Mouse (Mus musculus) Patski (cell line): ENCODE measurements around the gene Cyp2d40. TPM values are rescaled to one million over a fixed set of nuclear protein-coding genes. Genes with fewer than 3 reads are reported as not detected.
"Not testable (repeated sequence)": the region's sequence is repeated elsewhere in the genome, so short reads cannot be mapped to it uniquely, and the experiment has no call there.

Experiments used
- ATAC-seq: fragments of 100-300 bp; one replicate; pipeline ENCODE4 v1.8.0; 2021
- CTCF ChIA-PET: fragments of 350-600 bp; sonication (Branson Sonifier 250); formaldehyde crosslinking; loops from one replicate; lab custom pipeline; 2022; ENCODE audit warnings: inconsistent platforms; lab: Charles Lee
- POLR2A ChIA-PET: fragments of 350-600 bp; sonication (Branson Sonifier 250); formaldehyde crosslinking; loops from one replicate; lab custom pipeline; 2022; ENCODE audit warnings: antibody characterized with exemption, inconsistent platforms; lab: Charles Lee
- DNase-seq: peaks from one replicate; pipeline ENCODE4 v3.0.0-alpha.2; 2011; ENCODE audit warnings: low read depth, low spot score
- H3K27me3 ChIP-seq: fragments of 371-371 bp; one replicate; pipeline ENCODE4 v1.5.1; 2021
- CTCF ChIP-seq: fragments of 100-300 bp; IDR thresholded peaks from one replicate; pipeline ENCODE4 v1.5.1; 2021
- in situ Hi-C: fragments of 300-500 bp; cut with MboI; formaldehyde crosslinking; loops from 3 replicates; pipeline ENCODE4 v1.11.1; 2018; ENCODE audit warnings: low pct_unique_long_range_greater_than_20kb, mixed read lengths
- polyA plus RNA-seq: library from polyadenylated mRNA; unstranded; gene quantifications from one replicate; pipeline ENCODE4 v1.2.3, GENCODE M21; 2021

Gene Cyp2d40
- polyA plus RNA-seq, 1 experiment from 2014 or later = not detected

GRCm38 (mm10) chr15:82792566-82792965 is 28.6 kb upstream of the Cyp2d40 start:
- H3K27me3 ChIP-seq = no peaks in the 10 kb centered on the region
- ATAC-seq = no peak
- in situ Hi-C loops = no loop called here
- ChIA-PET CTCF (no interaction called here), POLR2A (no interaction called here)
- no peak for DNase-seq
- TF ChIP-seq CTCF = no peak

- DNase-seq (no peak), ATAC-seq (no peak)
- no peak for TF ChIP-seq CTCF
- CTCF ChIA-PET = no interaction called here
- H3K27me3 ChIP-seq = no peaks in the 10 kb centered on the region
- in situ Hi-C loops = no loop called here
- POLR2A ChIA-PET = no interaction called here
These were observed 20.6 kb upstream of the Cyp2d40 start for GRCm38 (mm10) chr15:82784581-82784980.

DNA sequence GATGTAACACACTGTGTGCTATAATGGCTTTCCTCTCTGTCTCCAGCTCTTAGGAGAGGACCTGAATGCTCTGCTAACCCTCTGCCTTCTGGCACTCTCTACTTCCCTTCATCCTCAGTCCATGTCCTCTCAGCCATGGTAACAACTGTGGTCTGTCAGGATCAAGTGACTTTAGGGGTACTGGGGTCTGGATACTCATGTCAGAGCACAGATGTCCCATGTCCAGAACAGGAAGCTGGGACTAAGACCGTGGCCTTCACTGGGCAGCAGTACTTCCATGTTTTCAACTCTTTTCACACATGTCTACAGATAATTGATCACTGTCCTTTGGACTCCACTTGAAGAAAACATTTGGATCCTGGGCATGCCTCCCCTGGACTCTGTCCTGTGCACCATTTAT is 19.8 kb upstream of the Cyp2d40 start:
- DNase-seq (no peak), ATAC-seq (no peak)
- no peak for TF ChIP-seq CTCF
- in situ Hi-C loops = no loop called here
- no peaks in the 10 kb centered on the region for H3K27me3 ChIP-seq
- CTCF ChIA-PET = no interaction called here
- POLR2A ChIA-PET = no interaction called here

DNA sequence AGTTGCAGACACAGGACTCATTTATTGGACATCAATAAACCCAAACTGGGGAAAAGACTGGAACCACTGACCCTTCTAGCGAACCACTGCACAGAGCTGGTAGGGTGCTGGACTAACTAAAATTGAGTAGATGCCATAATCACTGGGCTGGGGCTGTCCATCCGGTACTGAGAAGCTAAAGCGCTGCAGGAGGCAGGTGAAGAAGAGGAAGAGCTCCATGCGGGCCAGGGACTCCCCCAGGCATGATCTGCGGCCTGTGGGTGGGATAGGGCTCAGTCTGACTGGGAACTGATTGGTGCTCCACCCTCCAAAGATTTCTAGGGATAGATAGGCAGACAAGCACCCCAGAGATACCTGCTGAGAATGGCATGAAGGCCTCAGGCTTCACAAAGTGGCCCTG is 13.9 kb upstream of the Cyp2d40 start:
- POLR2A ChIA-PET, ATAC-seq, H3K27me3 ChIP-seq, DNase-seq, in situ Hi-C loops, CTCF ChIA-PET: not testable (repeated sequence)

GRCm38 (mm10) chr15:82765943-82766342 is 2.0 kb upstream of the Cyp2d40 start:
- POLR2A ChIA-PET = no interaction called here
- in situ Hi-C loops = no loop called here

DNA sequence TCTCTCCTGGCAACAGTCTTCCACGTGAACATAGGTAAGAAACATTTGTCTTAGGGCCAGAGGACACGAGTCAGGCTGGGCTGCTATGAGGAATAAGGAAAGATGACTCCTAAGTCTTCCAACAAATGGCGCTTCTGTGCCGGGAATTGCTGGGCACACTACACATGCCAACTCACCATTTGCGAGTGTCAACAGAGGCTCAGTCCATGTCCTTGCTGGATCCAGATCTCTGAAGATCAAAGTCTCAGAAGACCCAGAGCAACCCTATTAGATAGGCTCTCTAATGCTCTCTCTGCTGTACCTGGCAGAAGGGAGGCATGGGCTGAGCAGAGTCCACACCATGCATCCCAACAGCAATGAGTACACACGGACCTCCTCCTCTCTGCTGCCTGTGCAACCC is 898 bp upstream of the Cyp2d40 start:
- no peak for TF ChIP-seq CTCF
- in situ Hi-C loops = no loop called here
- DNase-seq = no peak
- peaks cover 7% of the 10 kb centered on the region for H3K27me3 ChIP-seq
- no peak for ATAC-seq
- ChIA-PET POLR2A (no interaction called here), CTCF (no interaction called here)

More at GRCm38 (mm10) chr15:82765943-82766342, 2.0 kb upstream of the Cyp2d40 start:
- TF ChIP-seq CTCF = no peak
- ATAC-seq (no peak), DNase-seq (no peak)
- CTCF ChIA-PET = no interaction called here
- H3K27me3 ChIP-seq = peaks cover 7% of the 10 kb centered on the region

GRCm38 (mm10) chr15:82748141-82748540 is 15.8 kb downstream of the Cyp2d40 start:
- CTCF ChIA-PET = no interaction called here
- DNase-seq = no peak
- ATAC-seq = no peak
- in situ Hi-C loops = no loop called here
- no peak for TF ChIP-seq CTCF
- POLR2A ChIA-PET = no interaction called here
- H3K27me3 ChIP-seq = no peaks in the 10 kb centered on the region

- ATAC-seq = no peak
These were observed 16.5 kb downstream of the Cyp2d40 start for GRCm38 (mm10) chr15:82747516-82747915.

DNA sequence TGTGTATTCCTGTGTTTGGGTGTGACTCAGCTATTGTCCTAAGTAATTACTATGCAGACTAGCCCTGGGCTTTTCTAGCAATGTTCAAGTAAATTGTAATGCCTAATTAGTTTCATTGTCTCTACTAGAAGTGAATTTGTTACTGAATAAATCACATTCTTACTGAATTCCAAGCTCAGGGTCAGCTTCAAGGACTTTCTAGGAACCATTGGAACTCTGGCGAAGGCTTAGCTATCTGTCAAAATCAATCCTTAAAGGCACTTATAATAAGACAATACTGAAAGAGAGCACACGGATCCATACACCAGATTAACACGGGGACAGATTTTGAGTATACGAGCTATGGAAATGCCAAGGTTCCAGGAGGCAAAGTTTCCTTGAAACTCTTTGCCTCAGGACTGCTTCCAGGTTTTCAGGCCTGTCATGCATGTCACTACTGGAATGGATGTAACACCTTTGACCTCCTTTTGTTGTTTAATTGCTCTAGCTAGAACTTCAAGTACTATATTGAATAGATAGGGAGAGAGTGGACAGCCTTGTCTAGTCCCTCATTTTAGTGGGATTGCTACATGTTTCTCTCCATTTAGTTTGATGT is 30.6 kb downstream of the Cyp2d40 start:
- DNase-seq, ATAC-seq, in situ Hi-C loops, H3K27me3 ChIP-seq, POLR2A ChIA-PET: not testable (repeated sequence)
- CTCF ChIA-PET = interaction anchor here (0.8 kb wide), 1 partner anchor 15 kb away, joined by 3 read pairs; no protein-coding TSS in a partner anchor

More at GRCm38 (mm10) chr15:82747516-82747915, 16.5 kb downstream of the Cyp2d40 start:
- H3K27me3 ChIP-seq = no peaks in the 10 kb centered on the region
- no peak for TF ChIP-seq CTCF
- in situ Hi-C loops = no loop called here
- CTCF ChIA-PET = no interaction called here
- DNase-seq = no peak
- POLR2A ChIA-PET = no interaction called here

Other genes with a start within 250 kb of the Cyp2d40 start
- gene Cyp2d12, start 209.1 kb downstream of the Cyp2d40 start, polyA plus RNA-seq = not detected
- gene Cyp2d34, start 143.2 kb downstream of the Cyp2d40 start, polyA plus RNA-seq = not detected
- gene Cyp2d26, start 30.1 kb upstream of the Cyp2d40 start, polyA plus RNA-seq = not detected
- 25.1 TPM for gene Tcf20, start 223.7 kb upstream of the Cyp2d40 start, polyA plus RNA-seq